Mouse (Mus musculus): ENCODE measurements at regions not wholly inside any gene's neighbourhood (a gene's known extent, or its start where the extent isn't known, plus 50 kb on each side); places are given as distances from the start of the nearest gene placed in this dataset.

DNA sequence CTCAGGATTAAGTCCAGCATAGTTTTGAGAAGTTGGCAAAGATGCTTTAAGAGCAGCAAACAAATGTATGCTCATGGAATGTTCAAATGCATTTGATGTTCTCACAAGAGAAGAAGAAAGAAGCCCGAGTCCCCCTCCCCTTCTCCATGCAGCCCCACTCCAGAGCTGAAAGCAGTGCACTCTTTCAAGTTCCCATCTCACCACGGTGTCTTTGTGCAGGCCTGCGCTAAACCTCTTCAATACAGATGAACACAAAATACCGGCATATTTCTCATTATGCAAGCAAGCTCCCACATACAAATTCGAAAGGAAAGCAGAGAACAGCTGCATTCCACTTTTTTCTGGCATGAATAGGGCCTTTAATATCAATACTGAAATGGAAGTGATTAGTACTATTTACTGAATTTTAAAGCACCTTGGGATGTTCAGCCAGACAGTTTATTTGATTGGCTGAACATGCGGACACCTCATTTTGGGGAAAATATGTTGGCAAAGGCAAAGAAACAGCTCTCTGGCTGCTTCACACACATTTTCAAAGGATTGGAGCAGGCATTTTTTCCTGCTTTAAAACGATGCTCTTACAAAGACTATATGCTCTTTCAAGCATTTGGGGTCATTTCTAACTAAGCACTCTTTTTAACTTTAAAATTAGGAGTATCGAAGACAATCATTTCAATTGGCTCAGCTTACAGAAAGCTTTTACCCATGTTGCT lies 595.8 kb downstream of the Car8 start:
- DNase-seq (ENCODE audit: extremely low spot score, low spot score), result no peak

- DNase-seq (ENCODE audit: extremely low spot score, low spot score), result no peak
These were observed 641.0 kb downstream of the Car8 start for GRCm38 (mm10) chr4:7597671-7598390.

DNA sequence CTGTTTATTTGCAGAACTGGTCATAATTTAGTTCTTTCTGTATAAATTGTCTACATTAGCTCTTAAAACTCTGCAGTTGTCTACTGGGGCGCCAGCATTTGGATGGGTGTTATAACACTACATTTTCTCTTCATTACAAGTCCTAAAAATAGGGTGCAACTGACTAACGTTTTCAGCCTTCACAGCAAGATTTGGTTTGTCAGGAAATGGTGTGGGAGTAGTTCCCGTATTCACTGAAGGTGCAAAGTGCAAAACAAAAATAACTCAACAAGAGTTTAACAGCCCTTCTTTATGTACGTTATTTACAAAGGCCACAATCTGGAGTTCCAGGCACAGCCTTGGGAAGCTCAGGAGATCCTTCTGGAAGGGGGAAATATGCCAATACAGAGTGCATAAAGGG lies 642.7 kb downstream of the Car8 start:
- DNase-seq (ENCODE audit: extremely low spot score, low spot score), result no peak

DNA sequence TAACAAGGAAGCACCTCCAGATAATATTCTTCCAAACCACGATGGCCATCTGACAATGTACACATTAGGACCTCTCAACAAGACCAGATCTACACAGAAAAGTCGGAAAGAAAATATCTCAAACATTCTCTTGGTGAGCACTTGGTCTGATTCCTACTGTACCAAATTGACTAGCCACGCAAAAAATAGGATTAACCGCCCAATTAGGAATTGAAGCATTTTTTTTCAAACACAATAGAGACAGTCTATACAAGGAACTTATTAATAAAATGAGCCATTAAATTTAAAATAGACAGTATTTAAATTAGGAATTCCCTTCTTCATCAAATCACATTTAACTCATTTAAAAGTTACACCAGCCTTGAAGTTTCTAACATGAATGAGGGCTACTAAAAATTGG lies 655.0 kb downstream of the Car8 start:
- no peak for DNase-seq (ENCODE audit: extremely low spot score, low spot score)

GRCm38 (mm10) chr4:7581931-7582330 lies 656.9 kb downstream of the Car8 start:
- DNase-seq (ENCODE audit: extremely low spot score, low spot score), result no peak

GRCm38 (mm10) chr4:7581220-7581916 lies 657.5 kb downstream of the Car8 start:
- no peak for DNase-seq (ENCODE audit: extremely low spot score, low spot score)

DNA sequence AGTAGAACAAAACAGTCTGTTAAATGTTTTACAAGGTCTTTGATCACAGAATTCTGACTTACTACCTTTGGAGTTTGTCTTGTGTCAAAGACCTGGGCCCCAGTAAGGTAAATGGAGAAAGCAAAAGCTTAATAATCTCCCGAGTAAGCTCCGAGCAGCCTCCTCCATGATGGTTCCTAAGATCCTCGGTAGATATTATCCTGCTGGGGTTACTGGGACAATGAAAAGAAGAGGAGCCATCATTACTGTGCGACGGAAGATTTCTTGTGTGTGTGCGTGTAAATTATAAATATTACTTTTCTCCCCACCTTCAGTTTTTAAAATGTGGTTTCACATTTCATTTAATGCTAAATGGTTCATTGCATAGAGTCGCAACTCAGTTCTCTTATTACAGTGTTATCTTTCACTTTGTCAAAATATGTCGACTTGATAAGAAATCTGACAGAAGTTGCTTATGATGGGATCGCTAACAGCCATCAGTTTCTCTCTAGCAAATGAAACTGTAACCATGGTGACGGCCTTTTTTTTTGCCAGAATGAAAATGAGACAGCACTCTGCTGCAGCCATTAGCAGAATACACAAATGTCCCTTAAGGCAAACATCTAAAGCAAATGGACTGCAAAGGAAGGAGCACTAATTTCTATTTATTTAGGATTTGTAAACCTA lies 658.2 kb downstream of the Car8 start:
- no peak for DNase-seq (ENCODE audit: extremely low spot score, low spot score)

DNA sequence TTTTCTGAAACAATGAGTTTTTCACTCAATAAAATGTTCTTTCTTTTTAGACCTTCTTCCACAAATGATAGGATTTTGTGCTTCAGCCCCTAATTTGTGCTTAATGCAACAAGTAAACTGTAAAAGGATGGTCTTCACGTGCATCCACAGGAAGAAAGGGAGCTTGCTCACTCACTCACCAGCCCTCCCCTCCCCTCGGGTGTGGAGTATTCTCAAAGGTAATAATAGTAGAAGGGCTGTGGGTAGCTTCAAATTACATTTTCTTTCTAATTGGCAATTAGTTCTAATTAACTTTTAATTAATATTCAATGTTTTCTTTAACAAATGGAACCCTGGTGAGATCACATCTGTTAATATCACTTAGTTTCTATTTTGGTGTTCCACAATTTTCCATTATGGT lies 664.8 kb downstream of the Car8 start:
- no peak for DNase-seq (ENCODE audit: extremely low spot score, low spot score)

DNA sequence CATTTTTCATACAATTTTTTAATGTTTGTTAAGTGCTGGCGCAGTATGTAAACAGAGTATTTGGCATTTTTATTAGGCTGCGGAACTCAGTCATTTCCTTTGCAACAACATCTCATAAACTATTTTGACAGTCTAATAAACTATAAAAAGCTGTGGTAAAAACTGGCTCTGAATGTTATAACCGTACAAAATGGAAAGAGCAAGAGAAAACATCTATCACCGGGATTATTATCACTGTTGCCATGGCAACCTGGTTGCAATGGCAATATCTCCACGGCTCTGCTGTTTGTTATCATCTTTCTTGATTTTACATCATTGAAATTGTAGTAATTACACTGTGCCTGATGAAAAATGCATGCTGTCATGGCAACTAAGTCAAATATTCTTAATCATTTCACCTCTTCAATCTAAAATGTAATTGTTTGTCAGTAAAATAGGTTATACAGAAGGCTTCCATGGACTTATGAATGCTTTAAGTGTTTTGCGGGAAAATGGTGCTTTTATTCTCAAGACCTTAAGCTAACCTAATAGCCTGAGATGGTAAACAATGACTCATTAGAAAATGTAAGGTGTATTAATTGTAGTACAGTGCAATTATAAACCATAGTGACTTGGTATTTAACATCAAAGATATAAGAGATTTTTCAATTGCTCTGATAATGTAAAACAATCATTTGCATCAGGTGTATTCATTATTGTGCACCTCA lies 671.0 kb downstream of the Car8 start:
- DNase-seq (ENCODE audit: extremely low spot score, low spot score), result no peak

DNA sequence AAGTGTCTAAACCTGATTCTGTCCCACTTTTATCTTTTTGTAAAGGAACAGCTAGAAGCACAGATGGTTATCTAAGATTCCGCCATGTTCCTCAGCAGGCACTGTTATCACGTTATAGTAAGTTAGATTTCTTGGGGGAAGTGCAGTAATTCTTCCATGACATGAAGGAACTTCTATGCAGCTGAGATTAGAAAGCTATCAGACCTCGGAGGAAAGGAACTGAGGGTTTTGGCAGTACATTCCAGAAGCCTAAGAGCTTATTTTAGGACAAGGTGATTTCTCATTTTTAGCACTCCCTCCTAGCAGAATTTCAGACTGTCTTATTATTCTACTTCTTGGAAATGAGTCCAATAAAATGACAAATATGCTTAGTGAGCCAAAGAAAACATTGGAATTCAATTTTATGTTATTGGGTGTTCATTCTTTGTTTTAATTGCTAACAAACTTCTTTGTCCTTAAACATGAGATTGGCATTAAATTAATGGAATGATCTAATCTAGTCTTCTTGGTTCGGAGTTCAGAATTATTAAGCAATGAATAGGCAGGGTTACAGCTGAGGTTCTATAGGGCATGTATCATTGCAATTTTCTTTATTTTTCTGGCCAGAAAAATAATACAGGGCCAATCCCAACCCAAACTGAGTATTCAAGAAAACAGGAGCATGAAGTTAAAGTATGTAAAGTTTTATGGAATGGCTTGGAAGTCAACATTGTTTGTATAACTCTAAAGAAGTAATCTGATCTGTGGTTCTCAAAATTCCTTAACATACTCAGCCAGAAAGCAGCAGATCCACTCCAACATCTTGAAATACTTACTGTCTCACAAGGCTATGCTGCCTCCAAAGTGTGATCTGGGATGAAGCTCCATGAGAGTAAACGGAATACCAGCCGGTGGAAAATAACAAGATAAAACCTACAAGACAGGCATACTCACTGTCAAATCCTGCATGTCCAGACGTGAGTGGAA lies 678.7 kb downstream of the Car8 start:
- no peak for DNase-seq (ENCODE audit: extremely low spot score, low spot score)

DNA sequence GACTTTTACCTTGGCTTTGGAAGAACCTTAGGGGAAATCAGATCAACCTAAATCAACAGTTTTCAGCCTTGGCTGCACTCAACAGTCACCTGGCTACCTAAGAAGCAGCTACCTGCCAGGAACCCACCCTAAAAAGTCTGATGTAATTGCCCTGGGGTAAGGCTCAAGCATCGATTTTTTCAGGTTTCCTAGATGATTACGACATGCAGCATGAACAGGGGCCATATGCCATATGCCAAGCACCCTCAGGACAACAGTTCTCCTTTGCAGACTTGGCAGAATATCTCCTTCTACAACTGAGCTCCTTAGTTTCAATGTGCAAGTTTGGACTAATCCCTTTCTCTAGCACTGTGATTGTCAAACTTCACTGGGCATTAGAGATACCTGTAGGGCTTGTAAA lies 680.1 kb downstream of the Car8 start:
- DNase-seq (ENCODE audit: extremely low spot score, low spot score), result no peak

DNA sequence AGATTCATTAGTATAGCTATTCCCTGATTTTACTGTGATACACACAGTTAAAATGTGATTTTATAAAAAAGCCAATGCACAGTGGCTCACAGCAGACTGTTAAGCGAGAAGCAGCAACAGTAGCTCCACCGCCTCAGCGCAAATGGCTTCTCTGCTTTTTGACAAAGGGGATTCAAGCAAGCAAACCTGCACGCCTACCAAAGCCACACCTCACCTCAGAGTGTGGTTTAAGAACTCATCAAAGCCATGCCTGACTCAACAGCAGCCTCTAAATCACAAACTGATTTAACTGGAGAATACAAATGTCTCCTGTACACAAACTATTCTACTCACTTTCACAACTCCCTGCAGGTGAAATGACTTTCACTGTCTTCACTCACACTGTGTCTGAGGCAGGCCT lies 704.5 kb downstream of the Car8 start:
- DNase-seq (ENCODE audit: extremely low spot score, low spot score), result no peak

GRCm38 (mm10) chr4:7527718-7528117 lies 711.1 kb downstream of the Car8 start:
- DNase-seq (ENCODE audit: extremely low spot score, low spot score), result no peak

- DNase-seq (ENCODE audit: extremely low spot score, low spot score), result no peak
These were observed 725.8 kb downstream of the Car8 start for GRCm38 (mm10) chr4:7513081-7513480.

DNA sequence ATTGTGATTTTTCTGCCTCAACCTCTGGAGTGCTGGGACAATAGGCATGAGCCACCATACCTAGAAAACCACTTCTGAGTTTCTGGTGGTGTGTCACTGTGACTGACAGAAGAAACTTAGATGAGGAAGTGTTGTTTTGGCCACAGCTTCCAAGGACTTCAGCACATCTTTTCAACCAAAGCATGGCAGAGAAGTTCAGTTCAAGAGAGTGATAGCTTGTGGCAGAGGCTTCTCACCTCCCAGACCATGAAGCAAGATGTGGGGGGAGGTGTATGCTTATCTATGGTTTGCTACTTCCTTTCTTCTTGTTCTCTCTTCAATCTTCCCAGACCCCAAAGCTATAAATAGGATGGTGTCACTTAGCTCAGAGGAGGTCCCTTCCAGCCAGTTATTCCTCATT lies 753.3 kb downstream of the Car8 start:
- DNase-seq (ENCODE audit: extremely low spot score, low spot score), result no peak

- peak; percentile 17 for DNase-seq (ENCODE audit: extremely low spot score, low spot score)
These were observed 783.7 kb downstream of the Car8 start for GRCm38 (mm10) chr4:7455130-7455529.

DNA sequence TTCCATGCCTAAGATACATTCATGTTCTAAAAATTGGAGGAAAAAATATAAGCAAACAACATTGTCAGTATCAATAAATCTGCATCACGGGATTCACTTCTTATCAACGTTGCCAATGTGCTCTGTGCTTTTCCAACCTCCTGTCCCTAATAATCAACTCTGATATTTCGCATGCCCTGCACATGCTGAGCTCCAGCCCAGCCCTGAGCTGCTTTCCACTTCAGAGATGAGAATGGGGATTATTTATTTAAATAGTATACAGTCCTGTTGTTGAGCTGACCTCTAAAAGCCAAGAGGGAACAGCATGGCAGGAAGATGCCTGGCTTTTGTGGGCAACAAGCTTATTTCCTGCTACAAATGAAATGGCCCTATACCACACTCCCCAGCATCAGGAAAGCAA lies 786.2 kb downstream of the Car8 start:
- no peak for DNase-seq (ENCODE audit: extremely low spot score, low spot score)

- no peak for DNase-seq (ENCODE audit: extremely low spot score, low spot score)
These were observed 787.9 kb downstream of the Car8 start for GRCm38 (mm10) chr4:7450991-7451390.

DNA sequence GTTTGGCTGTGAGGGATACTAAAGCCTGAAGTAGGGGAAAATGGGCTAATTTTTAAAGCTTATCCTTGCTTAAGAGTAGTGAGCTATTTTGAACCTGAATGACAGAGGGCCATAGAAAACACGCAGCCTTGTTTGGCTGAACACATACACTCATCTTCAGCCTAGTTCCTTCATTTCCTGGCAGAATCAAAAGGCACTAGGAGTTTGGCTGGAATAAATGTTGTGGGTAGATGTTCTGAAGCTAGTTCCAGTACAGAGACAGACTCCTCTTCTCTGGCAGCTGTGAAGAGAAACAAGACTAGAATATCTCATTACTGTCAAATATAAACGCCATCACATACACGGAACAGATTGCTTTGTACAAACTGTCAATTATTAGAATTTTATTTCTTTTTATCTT lies 809.5 kb downstream of the Car8 start:
- DNase-seq (ENCODE audit: extremely low spot score, low spot score), result no peak

GRCm38 (mm10) chr4:7424081-7424480 lies 814.8 kb downstream of the Car8 start:
- no peak for DNase-seq (ENCODE audit: extremely low spot score, low spot score)
